Mouse (Mus musculus) liver, embryonic 14.5 days (tissue): Measurements from ENCODE around the gene Cd2bp2. TPM values are rescaled to one million over a fixed set of nuclear protein-coding genes. Genes with fewer than 3 reads are reported as not detected.

Experiments used
- ATAC-seq: fragments of 200-750 bp; cut with Nextera tagmentation; 2 replicates; pipeline ENCODE4 v1.8.0; 2017; ENCODE audit warnings: moderate number of reproducible peaks, mild to moderate bottlenecking, moderate library complexity; ENCODE audit not compliant: insufficient read depth
- DNase-seq, 3 experiments: peaks; one replicate each; pipeline ENCODE4 v3.0.0-alpha.2; 2012 to 2013; ENCODE audit warnings: low read depth in 3 of 3, low spot score in 3 of 3
- H3K27ac ChIP-seq: fragments of 300-500 bp; sonication (generic); 2 replicates; pipeline ENCODE4 v1.5.1; 2014; ENCODE audit warnings: moderate library complexity, mild to moderate bottlenecking, control low read depth, inconsistent platforms
- H3K27me3 ChIP-seq: fragments of 300-500 bp; sonication (generic); 2 replicates; pipeline ENCODE4 v1.6.1; 2014; ENCODE audit warnings: mild to moderate bottlenecking, low read length, moderate library complexity; ENCODE audit not compliant: control insufficient read depth, insufficient read depth
- H3K36me3 ChIP-seq: fragments of 300-500 bp; sonication (generic); replicated peaks from 2 replicates; pipeline ENCODE4 v1.6.1; 2014; ENCODE audit warnings: low read depth; ENCODE audit not compliant: control insufficient read depth, insufficient read depth
- H3K4me1 ChIP-seq, 2 experiments: fragments of 200-500 bp in 1 of 2; fragments of 300-500 bp in 1 of 2; sonication (generic) in 1 of 2; replicated peaks; 2 replicates each; pipeline ENCODE4 v1.6.1; 2012 to 2014; ENCODE audit warnings: antibody characterized with exemption in 1 of 2, inconsistent platforms in 1 of 2, low read length in 1 of 2; ENCODE audit not compliant: control insufficient read depth in 2 of 2, insufficient read depth in 2 of 2
- H3K4me2 ChIP-seq: fragments of 300-500 bp; sonication (generic); 2 replicates; pipeline ENCODE4 v1.6.1; 2014; ENCODE audit warnings: low read depth, mild to moderate bottlenecking, control low read depth, moderate library complexity
- H3K4me3 ChIP-seq, 2 experiments: fragments of 200-500 bp in 1 of 2; fragments of 300-500 bp in 1 of 2; sonication (generic) in 1 of 2; 2 replicates each; pipeline ENCODE4 v1.5.1; 2012 to 2014; ENCODE audit warnings: low read depth in 2 of 2, low read length in 2 of 2, mild to moderate bottlenecking in 2 of 2, control low read depth in 1 of 2, inconsistent platforms in 1 of 2, moderate library complexity in 1 of 2; ENCODE audit not compliant: insufficient read depth in 1 of 2
- H3K9ac ChIP-seq: fragments of 300-500 bp; sonication (generic); replicated peaks from 2 replicates; pipeline ENCODE4 v1.6.1; 2014; ENCODE audit warnings: mild to moderate bottlenecking, control low read depth, moderate library complexity
- H3K9me3 ChIP-seq: fragments of 300-500 bp; sonication (generic); 2 replicates; pipeline ENCODE4 v1.6.1; 2016; ENCODE audit warnings: low read length, mixed read lengths; ENCODE audit not compliant: control insufficient read depth
- CTCF ChIP-seq: IDR thresholded peaks from 2 replicates; pipeline ENCODE4 v1.5.1; 2016; ENCODE audit warnings: antibody characterized with exemption, low read depth, control low read depth
- EP300 ChIP-seq: IDR thresholded peaks from 2 replicates; pipeline ENCODE4 v1.6.1; 2016; ENCODE audit warnings: antibody characterized with exemption, low read depth
- WGBS: fragments of 180-500 bp; shearing (Covaris S2); extraction: QIAGEN DNeasy Blood & Tissue Kit; methylation state at CpG from one replicate; pipeline ENCODE4 v1.1.7; 2014; ENCODE audit not compliant: insufficient replicate concordance; 5-methylcytosine and 5-hydroxymethylcytosine counted together
- polyA plus RNA-seq, 2 experiments: library from polyadenylated mRNA; depleted of rRNA in 1 of 2; stranded (reverse) in 1 of 2; unstranded in 1 of 2; fragments of >200 nt; fragmentation: Nextera tagmentation in 1 of 2; extraction: Ambion mirVana in 1 of 2; gene quantifications; 2 replicates each; pipeline versions ENCODE4 v1.2.1 to v1.2.3; 2012 to 2014

The Cd2bp2 gene
- polyA plus RNA-seq, 2 experiments: 18.4 to 27.6 TPM

DNA sequence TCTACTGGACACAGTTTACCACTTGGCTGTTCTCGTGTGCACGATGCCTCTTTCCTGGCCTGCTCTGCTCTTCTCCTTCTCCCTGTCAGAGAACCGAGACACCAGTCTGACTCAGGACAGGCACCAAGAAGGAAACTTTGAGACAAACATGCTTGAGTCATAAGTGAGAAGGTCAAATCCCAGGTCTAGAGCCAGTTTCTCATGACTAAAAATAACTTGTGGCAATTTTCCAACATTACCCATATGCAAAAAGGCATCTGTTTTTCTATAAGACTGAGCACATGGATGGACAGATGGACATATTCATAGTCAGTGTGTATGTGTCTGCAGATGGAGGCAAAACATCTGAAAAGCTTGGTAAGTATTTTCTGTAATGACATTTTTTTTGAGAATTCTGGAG, 42.4 kb downstream of the Cd2bp2 start:
- no peak for ATAC-seq
- H3K4me1 ChIP-seq: peaks cover 0 to 6% of the 10 kb centered on the region in 2 experiments; a peak in 2 of 4 replicates
- WGBS: 30% methylated on average over 3 of the region's 3 CpGs

DNA sequence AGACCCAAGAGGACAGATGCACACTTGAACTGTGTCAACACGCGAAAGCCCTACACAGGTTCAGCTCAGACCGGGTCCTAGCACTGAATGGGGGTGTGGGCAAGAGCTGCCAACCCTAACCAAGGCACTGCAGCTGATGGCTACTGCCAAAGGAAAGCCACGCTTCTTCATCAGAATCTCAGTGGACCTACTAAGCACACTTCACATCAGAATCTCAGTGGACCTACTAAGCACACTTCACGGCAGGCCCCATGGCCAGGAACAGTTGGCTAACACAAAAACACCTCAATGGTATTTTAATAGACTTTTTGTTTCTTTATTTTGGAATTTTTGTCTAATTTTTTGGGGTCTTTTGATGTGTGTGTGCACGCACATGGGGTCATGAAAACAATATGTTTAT, 43.4 kb downstream of the Cd2bp2 start:
- no peak for TF ChIP-seq EP300
- TF ChIP-seq CTCF: no peak
- H3K4me3 ChIP-seq: no peak overlapping the region
- H3K27me3 ChIP-seq: no peaks in the 10 kb centered on the region
- peaks cover 0 to 3% of the 10 kb centered on the region in 2 experiments; a peak in 2 of 4 replicates for H3K4me1 ChIP-seq
- H3K4me2 ChIP-seq: no peak overlapping the region
- H3K9ac ChIP-seq: no peak overlapping the region
- H3K27ac ChIP-seq: no peak overlapping the region
- H3K9me3 ChIP-seq: no peaks in the 10 kb centered on the region
- WGBS: 79% methylated on average over 6 of the region's 6 CpGs
- no peak for ATAC-seq
- no peak for DNase-seq
- H3K36me3 ChIP-seq: no peaks in the 10 kb centered on the region

More for the DNA sequence above, 42.4 kb downstream of the Cd2bp2 start:
- no peaks in the 10 kb centered on the region for H3K9me3 ChIP-seq
- H3K9ac ChIP-seq: no peak overlapping the region
- no peaks in the 10 kb centered on the region for H3K27me3 ChIP-seq
- no peak overlapping the region for H3K4me2 ChIP-seq
- no peaks in the 10 kb centered on the region for H3K36me3 ChIP-seq
- no peak overlapping the region for H3K27ac ChIP-seq
- no peak overlapping the region for H3K4me3 ChIP-seq
- no peak for DNase-seq
- TF ChIP-seq CTCF (no peak), EP300 (no peak)

DNA sequence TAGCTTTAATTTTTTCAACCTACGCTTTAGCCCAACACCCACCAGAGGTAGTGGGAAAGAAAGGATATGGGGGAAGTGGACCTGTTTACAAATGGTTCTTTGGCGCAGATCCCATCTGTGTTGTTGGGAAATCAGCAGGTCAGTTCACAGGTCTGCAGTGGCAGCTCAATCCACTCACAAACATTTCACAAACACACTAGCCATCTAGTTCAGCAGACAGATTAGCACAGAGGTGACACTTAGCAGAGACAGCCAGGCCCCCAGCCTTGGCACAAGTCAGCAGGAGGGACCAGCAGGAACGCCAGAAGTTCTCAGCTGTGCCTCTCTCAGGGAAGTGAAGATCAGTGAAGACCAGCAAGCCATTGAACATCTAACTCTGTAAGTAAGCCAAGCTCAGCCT, 47.9 kb downstream of the Cd2bp2 start:
- WGBS: 69% methylated on average over 3 of the region's 3 CpGs

DNA sequence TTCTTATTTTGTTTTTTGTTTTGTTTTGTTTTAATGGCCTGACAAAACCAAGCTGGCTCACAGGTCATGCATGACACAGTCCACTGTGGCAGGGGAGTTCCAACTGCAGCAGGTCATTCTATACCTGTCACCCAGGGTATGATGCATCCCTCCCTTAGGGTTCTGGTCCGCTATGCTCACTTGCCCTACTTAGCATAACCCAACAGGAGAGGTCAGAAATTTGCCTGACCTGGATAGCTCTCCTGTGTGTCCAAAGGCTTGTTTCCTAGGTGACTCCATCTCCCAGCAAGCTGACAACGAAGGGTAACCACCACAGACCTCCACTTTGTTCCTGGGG, 49.6 kb downstream of the Cd2bp2 start:
- no peak overlapping the region for H3K9ac ChIP-seq
- 65% methylated on average over 2 of the region's 2 CpGs for WGBS
- no peak for TF ChIP-seq CTCF
- TF ChIP-seq EP300: no peak
- H3K4me1 ChIP-seq: peaks cover 3 to 35% of the 10 kb centered on the region in 2 experiments; a peak in 3 of 4 replicates
- H3K4me2 ChIP-seq: no peak overlapping the region
- H3K27ac ChIP-seq: no peak overlapping the region
- ATAC-seq (no peak), DNase-seq (no peak)
- no peaks in the 10 kb centered on the region for H3K9me3 ChIP-seq
- no peak overlapping the region for H3K4me3 ChIP-seq
- no peaks in the 10 kb centered on the region for H3K36me3 ChIP-seq
- H3K27me3 ChIP-seq: no peaks in the 10 kb centered on the region

More for the DNA sequence above, 47.9 kb downstream of the Cd2bp2 start:
- H3K27me3 ChIP-seq: no peaks in the 10 kb centered on the region
- no peak for ATAC-seq
- no peak for TF ChIP-seq EP300
- no peak for TF ChIP-seq CTCF
- H3K4me1 ChIP-seq: peaks cover 0 to 24% of the 10 kb centered on the region in 2 experiments; a peak in 3 of 4 replicates
- H3K4me2 ChIP-seq: no peak overlapping the region
- H3K9ac ChIP-seq: no peak overlapping the region
- H3K4me3 ChIP-seq: no peak overlapping the region
- no peaks in the 10 kb centered on the region for H3K36me3 ChIP-seq
- no peak for DNase-seq
- no peaks in the 10 kb centered on the region for H3K9me3 ChIP-seq
- H3K27ac ChIP-seq: no peak overlapping the region

DNA sequence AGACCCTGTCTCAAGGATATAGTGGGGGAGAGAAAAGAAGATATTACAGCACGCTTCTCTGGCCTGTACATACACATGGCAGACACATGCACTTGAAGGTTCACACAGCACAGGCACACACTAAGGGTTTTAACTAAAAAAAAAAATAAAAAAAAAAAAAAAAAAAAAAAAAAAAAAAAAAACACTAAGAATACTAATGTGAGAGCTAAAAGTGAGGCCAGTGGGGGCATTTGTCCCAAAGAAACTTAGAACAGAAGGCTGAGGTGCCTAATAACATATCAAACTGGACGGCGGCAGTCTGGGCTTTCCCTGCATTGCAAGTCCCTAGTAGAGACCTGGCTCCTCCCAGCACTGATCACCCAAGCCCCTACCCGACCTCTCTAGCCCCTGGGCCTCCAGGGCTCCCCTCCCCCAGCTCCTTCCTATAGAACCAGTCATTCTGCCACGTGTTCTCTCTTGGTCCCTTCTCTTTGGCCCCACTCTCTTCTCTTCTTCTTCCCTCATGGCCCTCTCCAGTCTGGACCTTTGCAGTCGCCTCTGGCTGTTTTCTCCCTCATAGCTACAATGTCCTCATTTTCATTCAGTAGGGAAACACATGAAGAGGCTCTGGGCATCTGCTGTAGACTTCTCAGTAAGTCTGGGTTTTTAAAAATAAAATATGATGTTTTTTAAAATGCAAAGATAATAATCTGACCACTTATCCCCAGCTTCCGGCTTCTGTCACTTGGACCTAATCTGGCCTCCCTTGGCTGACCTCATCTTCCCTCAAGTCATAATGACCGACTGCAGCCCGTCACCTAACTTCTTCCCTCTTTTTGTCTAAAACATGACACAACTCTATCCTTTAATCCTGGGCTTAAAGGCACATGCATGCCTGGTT, 50.2 kb downstream of the Cd2bp2 start:
- Histone ChIP-seq H3K9ac (no peak overlapping the region), H3K27ac (no peak overlapping the region), H3K4me2 (no peak overlapping the region), H3K4me1 (peaks cover 7 to 36% of the 10 kb centered on the region in 2 experiments; a peak in 3 of 4 replicates), H3K36me3 (no peaks in the 10 kb centered on the region), H3K27me3 (no peaks in the 10 kb centered on the region), H3K4me3 (no peak overlapping the region), H3K9me3 (no peaks in the 10 kb centered on the region)
- DNase-seq (no peak), ATAC-seq (no peak; the same call in 1 of the 2 replicates)
- TF ChIP-seq CTCF (no peak), EP300 (no peak)
- 33% methylated on average over 9 of the region's 9 CpGs for WGBS
